In genomic region chr13:72346207-72346943, GRCm38 (mm10) we compare ENCODE assay signal across 20 mouse cellular contexts.
DNase-seq lines count a peak whose midpoint lies in the region; ATAC-seq lines count a peak whose summit lies in the region.
"Had no signal": no experiment of that assay in that cellular context is flagged by ENCODE, and none has a peak within 500 bp of the region (broad histone marks: within the 10 kb centered on the region; RNA-seq: fewer than 3 reads in every experiment).

No protein-coding gene starts in this region.

- 25% methylated on average over 21 of the region's 21 CpGs for WGBS in limb, embryonic 12.5 days
- WGBS in limb, embryonic 10.5 days: 28% methylated on average over 21 of the region's 21 CpGs
- WGBS in forebrain, embryonic 14.5 days: 6% methylated on average over 21 of the region's 21 CpGs
- 12% methylated on average over 21 of the region's 21 CpGs for WGBS in neural tube, embryonic 13.5 days

- H3K4me2 ChIP-seq in limb, embryonic 12.5 days: 0 out of 2 replicates have a peak overlapping the region, but pooled peaks have one; percentile 5
- H3K4me2 ChIP-seq in forebrain, embryonic 14.5 days (ENCODE audit: low read length): no peak overlapping the region
- H3K4me2 ChIP-seq in neural tube, embryonic 13.5 days: peak overlapping the region; percentile 26
- H3K4me2 ChIP-seq: heart, embryonic 11.5 days; liver, embryonic 15.5 days had no signal

- peaks cover 10% of the 10 kb centered on the region for H3K4me1 ChIP-seq in limb, embryonic 12.5 days (replicated peaks)
- H3K4me1 ChIP-seq in limb, embryonic 10.5 days: peaks cover 14% of the 10 kb centered on the region; the same call in 1 of the 2 replicates
- H3K4me1 ChIP-seq in forebrain, embryonic 14.5 days (ENCODE audit: control insufficient read depth, insufficient read depth, low read length): peaks cover 10% of the 10 kb centered on the region
- peaks cover 22% of the 10 kb centered on the region for H3K4me1 ChIP-seq in neural tube, embryonic 13.5 days (replicated peaks)
- H3K4me1 ChIP-seq: liver, embryonic 15.5 days; megakaryocyte, embryonic 14.5 days had no signal

- peak; percentile 29 for DNase-seq in embryo, embryonic 11 days
- no peak for DNase-seq in embryo, embryonic 9.5 days (ENCODE audit: extremely low spot score)
- no peak for DNase-seq in limb, embryonic 10.5 days (ENCODE audit: low spot score)
- peak; percentile 45 for DNase-seq in forebrain, embryonic 14.5 days (ENCODE audit: low spot score)
- DNase-seq in gastrocnemius, postnatal 4 days (ENCODE audit: low spot score in 2 of 2): no peak
- DNase-seq in left cerebral cortex, adult 9 months (ENCODE audit: low spot score in 2 of 2): no peak
- DNase-seq: cerebellum, adult 9-11 months; gastrocnemius, postnatal 14 days; heart, postnatal 14 days; kidney, adult 11 months; lung, postnatal 10 days; thymus, postnatal 36 days had no signal

- no peak overlapping the region for H3K9ac ChIP-seq in limb, embryonic 12.5 days (replicated peaks)
- H3K9ac ChIP-seq in forebrain, embryonic 14.5 days (ENCODE audit: low read length): no peak overlapping the region
- H3K9ac ChIP-seq in neural tube, embryonic 13.5 days: no peak overlapping the region
- H3K9ac ChIP-seq: liver, embryonic 15.5 days had no signal

- no peak for ATAC-seq in limb, embryonic 12.5 days (ENCODE audit: insufficient number of reproducible peaks, insufficient read depth, low FRiP score, low TSS enrichment, low read depth)
- peak; percentile 35 for ATAC-seq in forebrain, embryonic 14.5 days
- peak; percentile 75 for ATAC-seq in neural tube, embryonic 13.5 days (ENCODE audit: low read depth)
- ATAC-seq: CD4-positive, CD25-positive, alpha-beta regulatory T cell, adult 4 months had no signal

- peaks cover 26% of the 10 kb centered on the region for H3K27me3 ChIP-seq in limb, embryonic 12.5 days
- H3K27me3 ChIP-seq in limb, embryonic 10.5 days (ENCODE audit: low read depth, poor library complexity, severe bottlenecking): peaks cover 17% of the 10 kb centered on the region; the same call in 1 of the 2 replicates
- H3K27me3 ChIP-seq in forebrain, embryonic 14.5 days (replicated peaks; ENCODE audit: control insufficient read depth, insufficient read depth, low read length): peaks cover 89% of the 10 kb centered on the region
- peaks cover 27% of the 10 kb centered on the region for H3K27me3 ChIP-seq in neural tube, embryonic 13.5 days
- H3K27me3 ChIP-seq: liver, embryonic 15.5 days; megakaryocyte, embryonic 14.5 days had no signal

- H3K36me3 ChIP-seq in limb, embryonic 12.5 days: no peaks in the 10 kb centered on the region
- H3K36me3 ChIP-seq in limb, embryonic 10.5 days: no peaks in the 10 kb centered on the region
- H3K36me3 ChIP-seq in forebrain, embryonic 14.5 days (ENCODE audit: control insufficient read depth, insufficient read depth, low read length): no peaks in the 10 kb centered on the region
- H3K36me3 ChIP-seq in neural tube, embryonic 13.5 days: no peaks in the 10 kb centered on the region
- H3K36me3 ChIP-seq: G1E; liver, embryonic 15.5 days had no signal

- no peaks in the 10 kb centered on the region for H3K9me3 ChIP-seq in limb, embryonic 12.5 days
- H3K9me3 ChIP-seq in limb, embryonic 10.5 days (replicated peaks): no peaks in the 10 kb centered on the region
- H3K9me3 ChIP-seq in forebrain, embryonic 14.5 days (replicated peaks; ENCODE audit: control insufficient read depth, low read length): no peaks in the 10 kb centered on the region
- H3K9me3 ChIP-seq in neural tube, embryonic 13.5 days: no peaks in the 10 kb centered on the region
- H3K9me3 ChIP-seq: liver, embryonic 15.5 days had no signal

- H3K27ac ChIP-seq in limb, embryonic 12.5 days: no peak overlapping the region
- no peak overlapping the region for H3K27ac ChIP-seq in limb, embryonic 10.5 days
- no peak overlapping the region for H3K27ac ChIP-seq in forebrain, embryonic 14.5 days (ENCODE audit: low read depth, low read length)
- no peak overlapping the region for H3K27ac ChIP-seq in neural tube, embryonic 13.5 days (replicated peaks)
- H3K27ac ChIP-seq: kidney, postnatal 0 days; liver, embryonic 15.5 days had no signal

- H3K4me3 ChIP-seq in limb, embryonic 12.5 days (replicated peaks): no peak overlapping the region
- no peak overlapping the region for H3K4me3 ChIP-seq in limb, embryonic 10.5 days
- no peak overlapping the region for H3K4me3 ChIP-seq in forebrain, embryonic 14.5 days (ENCODE audit: low read depth, low read length)
- no peak overlapping the region for H3K4me3 ChIP-seq in neural tube, embryonic 13.5 days
- H3K4me3 ChIP-seq: liver, embryonic 15.5 days; megakaryocyte, embryonic 14.5 days had no signal

Comparison
In these comparisons a context has a peak if more than half of its experiments do, and no peak if none do; other contexts are left out.
1. DNase-seq: peak in embryo, embryonic 11 days (single experiment) and forebrain, embryonic 14.5 days (single experiment); none in embryo, embryonic 9.5 days (single experiment), limb, embryonic 10.5 days (single experiment), gastrocnemius, postnatal 4 days (0 of 2) and left cerebral cortex, adult 9 months (0 of 2).